Mouse (Mus musculus) left cerebral cortex, postnatal 4 days (tissue): ENCODE measurements at regions not wholly inside any gene's neighbourhood (a gene's known extent, or its start where the extent isn't known, plus 50 kb on each side); places are given as distances from the start of the nearest gene placed in this dataset.

Experiments
- DNase-seq: peaks from one replicate; pipeline ENCODE4 v3.0.0-alpha.2; 2022
- intact Hi-C: fragments of 180-260 bp; cut with DNase I; formaldehyde crosslinking; loops from one replicate; pipeline ENCODE4 v1.15.1; 2025

GRCm38 (mm10) chr7:78123386-78123785 lies 614.4 kb downstream of the Ntrk3 start:
- intact Hi-C loops = no loop called here

GRCm38 (mm10) chr7:78121151-78121486 lies 616.7 kb downstream of the Ntrk3 start:
- no peak for DNase-seq
- intact Hi-C loops = no loop called here

More at GRCm38 (mm10) chr7:78123386-78123785, 614.4 kb downstream of the Ntrk3 start:
- DNase-seq = no peak

- no peak for DNase-seq
- intact Hi-C loops = no loop called here
These were observed 617.2 kb downstream of the Ntrk3 start for GRCm38 (mm10) chr7:78120462-78121150.

DNA sequence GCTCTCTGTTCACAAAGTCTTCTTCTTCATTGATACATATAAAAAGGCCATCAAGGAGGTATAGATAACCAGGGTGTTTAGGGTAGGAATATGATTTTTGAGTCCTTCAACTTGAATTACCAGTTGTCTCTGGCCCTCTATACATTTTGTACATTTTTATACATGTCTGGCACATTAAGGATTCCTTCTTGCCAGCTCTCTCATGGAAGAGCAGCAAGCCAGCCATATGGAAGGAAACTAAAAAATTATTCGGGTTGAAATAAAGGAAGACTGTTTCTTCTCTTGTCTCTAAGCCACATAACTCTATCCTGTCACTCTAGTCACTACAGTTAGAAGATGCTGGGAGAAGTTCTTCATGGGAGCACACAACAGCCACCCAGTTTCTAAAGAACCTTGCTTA lies 618.0 kb downstream of the Ntrk3 start:
- DNase-seq = no peak
- intact Hi-C loops = no loop called here

GRCm38 (mm10) chr7:78111291-78111690 lies 626.5 kb downstream of the Ntrk3 start:
- intact Hi-C loops = no loop called here
- peak; percentile 25 for DNase-seq

DNA sequence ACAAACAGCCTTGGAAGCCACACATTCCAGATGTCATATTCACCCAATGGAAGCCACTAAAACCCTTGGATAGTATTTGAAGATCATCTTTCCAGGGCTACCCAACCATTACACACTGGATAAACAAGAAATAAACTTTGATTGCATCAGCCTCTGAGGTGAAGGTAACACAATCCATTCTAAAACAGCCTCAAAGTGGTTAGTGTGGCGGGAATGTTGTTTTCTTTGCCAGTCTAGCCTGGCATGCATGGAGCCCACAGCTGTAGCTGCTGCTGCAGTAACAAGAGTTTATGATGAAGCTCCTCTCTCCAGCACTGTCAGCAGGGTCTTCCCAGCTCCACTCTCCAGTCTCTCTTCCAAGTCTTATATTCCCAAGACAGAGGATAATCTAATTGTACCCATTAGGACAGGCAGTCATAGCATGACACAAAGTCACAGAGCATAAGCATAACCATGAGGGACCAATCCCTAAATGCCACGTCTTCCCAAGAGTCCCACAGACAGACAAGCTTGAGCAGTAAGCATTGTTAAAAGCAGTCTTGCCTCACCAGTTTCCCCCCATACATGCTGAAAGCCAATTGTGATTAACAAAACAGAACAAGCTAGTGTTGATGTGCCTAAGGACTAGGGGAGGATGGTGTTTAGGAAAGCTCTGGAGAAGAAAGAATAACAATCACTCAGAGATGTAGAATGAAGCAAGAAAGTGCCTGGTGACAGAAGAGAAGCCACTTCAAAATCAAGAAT lies 634.1 kb downstream of the Ntrk3 start:
- DNase-seq = no peak
- intact Hi-C loops = no loop called here

- DNase-seq = no peak
- intact Hi-C loops = no loop called here
These were observed 635.4 kb downstream of the Ntrk3 start for GRCm38 (mm10) chr7:78102396-78102795.

DNA sequence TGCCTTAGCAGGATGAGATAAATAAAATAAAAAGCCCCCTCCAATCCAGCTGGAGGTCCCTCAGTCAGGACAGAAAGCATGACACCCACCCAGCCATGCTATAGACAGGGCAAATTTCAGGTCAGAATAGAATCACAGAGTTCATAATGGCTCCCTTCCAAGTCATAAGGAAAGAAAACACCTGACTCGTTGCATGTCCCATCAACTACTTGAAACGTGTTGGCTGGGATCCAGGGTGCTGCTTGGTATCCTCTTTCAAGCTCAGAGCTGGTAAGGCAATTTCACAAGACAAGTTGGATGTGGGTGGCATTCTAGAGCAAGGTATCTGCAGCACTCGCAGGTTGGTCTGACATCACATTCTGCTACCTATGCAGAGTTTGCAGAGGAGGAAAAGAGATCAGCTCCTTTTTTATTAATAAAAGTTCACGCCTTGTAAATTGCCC lies 651.2 kb downstream of the Ntrk3 start:
- intact Hi-C loops = no loop called here
- peak; percentile 43 for DNase-seq

GRCm38 (mm10) chr7:78085783-78086565 lies 651.8 kb downstream of the Ntrk3 start:
- DNase-seq = peak; percentile 1
- intact Hi-C loops = no loop called here

GRCm38 (mm10) chr7:78079708-78080107 lies 658.1 kb downstream of the Ntrk3 start:
- intact Hi-C loops = no loop called here
- DNase-seq = no peak

DNA sequence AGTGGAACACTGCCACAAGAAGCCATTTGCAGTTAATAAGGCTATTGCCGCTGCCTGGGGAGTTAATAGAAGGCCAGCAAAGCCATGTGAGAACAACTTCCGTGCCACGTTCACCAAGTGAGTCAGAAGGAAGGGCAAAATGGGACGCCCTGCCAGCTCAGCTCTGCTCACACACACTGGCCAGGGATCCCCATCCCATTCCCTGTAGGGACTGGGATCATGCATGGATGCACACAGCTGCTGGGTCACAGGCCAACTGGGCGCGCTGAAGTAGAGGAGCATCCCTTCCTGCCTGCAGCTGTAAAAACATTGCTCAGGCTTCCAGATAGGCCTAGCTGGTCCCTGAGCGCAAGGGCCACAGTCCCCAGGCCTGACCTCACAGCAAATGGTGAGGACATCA lies 666.7 kb downstream of the Ntrk3 start:
- intact Hi-C loops = no loop called here
- peak; percentile 14 for DNase-seq

DNA sequence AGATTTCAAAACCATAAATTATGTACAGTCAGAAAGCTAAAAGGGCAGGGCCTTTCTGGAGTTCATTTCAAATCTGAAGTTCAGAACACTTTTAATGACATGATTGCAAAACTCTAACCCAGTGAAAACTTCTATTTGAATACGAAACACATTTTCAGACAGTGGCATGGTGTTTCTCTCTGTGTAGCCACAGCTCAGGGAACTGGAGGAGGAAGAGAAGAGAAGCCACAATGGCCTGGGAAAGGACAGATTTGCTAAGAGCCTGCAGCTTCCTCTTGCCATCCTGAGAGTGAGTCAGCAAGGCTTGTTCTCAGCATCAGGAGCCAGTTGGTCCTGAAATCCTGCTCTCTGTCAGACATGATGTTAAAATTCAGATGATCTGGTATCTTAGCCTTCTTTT lies 676.2 kb downstream of the Ntrk3 start:
- intact Hi-C loops = no loop called here
- DNase-seq = no peak

- DNase-seq = no peak
- intact Hi-C loops = no loop called here
These were observed 688.2 kb downstream of the Ntrk3 start for GRCm38 (mm10) chr7:78049606-78050005.

DNA sequence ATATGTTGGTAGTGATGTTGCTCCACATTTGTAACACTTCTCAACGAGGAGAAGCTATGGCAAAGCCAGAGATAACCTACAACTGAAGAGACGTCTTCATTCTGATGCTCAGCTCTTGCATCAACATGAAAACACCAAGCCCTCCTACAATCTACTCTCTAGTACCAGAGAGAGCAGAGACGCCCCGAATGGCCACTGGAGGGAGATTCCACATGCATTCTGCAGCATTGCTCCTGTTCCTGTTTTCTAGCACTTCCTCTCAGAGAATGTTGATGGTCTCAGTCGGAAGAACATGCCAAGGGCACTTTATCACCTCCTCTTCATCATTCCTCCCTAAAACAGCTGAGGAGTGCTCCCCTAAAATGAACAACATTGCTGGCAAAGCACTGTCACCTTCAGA lies 692.4 kb downstream of the Ntrk3 start:
- intact Hi-C loops = no loop called here
- peak; percentile 9 for DNase-seq

- DNase-seq = no peak
- intact Hi-C loops = no loop called here
These were observed 706.8 kb downstream of the Ntrk3 start for GRCm38 (mm10) chr7:78031032-78031431.

DNA sequence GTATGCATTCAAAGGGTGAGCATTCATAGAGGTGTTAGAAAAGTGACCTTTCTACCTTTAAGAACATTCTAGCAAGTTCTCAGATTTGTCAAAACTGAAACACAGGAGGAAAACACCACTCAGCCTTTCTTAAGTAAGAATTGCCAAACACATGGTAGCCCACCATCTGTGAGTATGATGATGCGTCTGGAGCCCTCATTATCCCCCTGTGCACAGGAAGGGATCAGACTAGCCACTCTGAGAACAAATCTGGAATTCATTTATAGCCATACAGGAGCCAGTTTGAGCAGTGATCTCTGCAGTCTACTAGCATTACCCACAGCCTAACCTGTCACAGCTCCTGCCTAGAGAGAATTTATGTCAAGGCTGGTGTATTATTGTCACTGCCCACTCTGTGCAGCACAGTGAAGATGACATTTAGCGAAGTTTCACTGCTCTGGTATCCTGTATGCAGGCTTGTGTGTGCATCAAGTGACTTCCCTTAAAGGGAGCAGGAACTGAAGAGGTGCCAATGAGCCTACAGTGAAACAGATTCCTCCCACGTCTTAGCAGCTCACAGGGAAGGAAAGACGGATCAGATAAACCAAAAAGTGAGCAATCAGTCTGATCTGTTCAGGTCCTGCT lies 710.7 kb downstream of the Ntrk3 start:
- DNase-seq = no peak
- intact Hi-C loops = no loop called here

- DNase-seq = no peak
- intact Hi-C loops = no loop called here
These were observed 714.2 kb downstream of the Ntrk3 start for GRCm38 (mm10) chr7:78023591-78023990.

DNA sequence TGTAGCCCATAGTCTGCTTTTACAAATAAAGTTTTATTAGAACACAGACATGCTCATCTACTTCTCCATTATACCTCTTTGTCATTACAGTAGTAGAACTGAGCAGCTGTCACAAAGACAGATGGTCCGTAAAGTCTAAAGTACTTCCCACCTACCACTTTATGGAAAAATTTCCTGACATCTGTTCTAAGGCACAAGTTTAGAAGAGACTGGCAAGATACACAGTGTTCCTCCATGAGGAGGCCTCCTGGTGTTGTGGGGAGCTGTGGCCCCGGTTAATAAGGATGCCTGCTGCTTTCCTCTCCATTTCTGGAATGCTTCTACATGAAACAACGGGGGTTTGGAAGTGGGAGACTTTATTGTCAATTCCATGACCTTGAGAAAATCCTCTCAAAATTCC lies 714.7 kb downstream of the Ntrk3 start:
- DNase-seq = no peak
- intact Hi-C loops = no loop called here

DNA sequence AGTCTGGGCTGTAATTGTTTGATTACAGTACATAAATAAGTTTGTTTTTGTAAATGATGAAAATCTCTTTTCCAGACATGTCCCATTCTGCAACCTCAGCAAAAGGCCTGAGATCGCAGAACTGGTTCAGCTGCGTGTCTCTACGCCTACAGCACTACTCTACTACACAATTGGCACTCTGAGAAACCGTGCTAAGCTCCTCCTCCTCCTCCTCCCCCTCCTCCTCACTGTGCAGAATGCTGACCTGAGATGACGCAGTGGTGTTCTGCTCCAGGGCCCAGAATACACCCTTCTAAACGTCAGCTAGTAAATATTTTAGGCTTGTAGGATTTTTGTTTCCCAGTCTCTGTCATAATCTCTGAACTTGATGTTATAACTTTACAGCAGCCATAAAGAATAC lies 724.2 kb downstream of the Ntrk3 start:
- intact Hi-C loops = no loop called here
- no peak for DNase-seq

- no peak for DNase-seq
- intact Hi-C loops = no loop called here
These were observed 734.7 kb downstream of the Ntrk3 start for GRCm38 (mm10) chr7:78003086-78003485.

DNA sequence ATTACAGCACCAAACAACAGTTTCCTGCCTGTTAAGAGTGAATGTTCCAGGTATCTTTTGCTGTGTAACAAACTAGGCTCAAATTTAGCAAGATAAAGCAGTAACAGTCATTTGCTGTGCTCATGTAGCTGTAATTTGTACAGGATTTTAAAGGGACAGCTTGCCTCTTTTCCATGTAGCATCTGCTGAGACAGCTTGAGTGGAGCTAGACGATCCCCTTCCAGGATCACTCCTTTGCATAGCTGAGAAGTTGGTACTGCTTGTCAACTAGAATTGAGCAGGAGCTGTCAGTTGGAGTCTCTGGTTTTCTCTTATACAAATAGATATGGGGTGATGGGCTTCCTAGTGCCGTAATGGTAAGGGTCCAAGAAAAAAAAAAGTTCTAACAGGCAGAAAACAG lies 744.0 kb downstream of the Ntrk3 start:
- intact Hi-C loops = loop anchor here (10.0 kb wide), 1 partner anchor 1599 kb away; no protein-coding TSS in a partner anchor
- no peak for DNase-seq
